ENCODE assay signal across 19 mouse cellular contexts in genomic region chr3:59234878-59235277, GRCm38 (mm10). TPM values are rescaled to one million over a fixed set of nuclear protein-coding genes. Genes with fewer than 3 reads are reported as not detected.
DNase-seq lines count a peak whose midpoint lies in the region; ATAC-seq lines count a peak whose summit lies in the region.
"Had no signal": no experiment of that assay in that cellular context is flagged by ENCODE, and none has a peak within 500 bp of the region (broad histone marks: within the 10 kb centered on the region; RNA-seq: fewer than 3 reads in every experiment).

No protein-coding gene starts in this region.

- no peak overlapping the region for H3K9ac ChIP-seq in liver, embryonic 16.5 days (ENCODE audit: low read depth, low read length)
- no peak overlapping the region for H3K9ac ChIP-seq in liver, embryonic 11.5 days (ENCODE audit: low read depth, low read length)
- H3K9ac ChIP-seq: hindbrain, embryonic 15.5 days; liver, embryonic 13.5 days had no signal

- H3K4me2 ChIP-seq in liver, embryonic 16.5 days (ENCODE audit: low read depth, low read length): no peak overlapping the region
- no peak overlapping the region for H3K4me2 ChIP-seq in liver, embryonic 11.5 days
- H3K4me2 ChIP-seq: hindbrain, embryonic 15.5 days; liver, embryonic 13.5 days had no signal

- DNase-seq in liver, embryonic 11.5 days (ENCODE audit: low spot score): no peak
- DNase-seq in splenic B cell, adult 2 months (ENCODE audit: low read depth, low spot score): peak; percentile 39
- no peak for DNase-seq in spleen, adult 18-20 months
- no peak for DNase-seq in c-Kit-positive CD71-positive TER-119-positive erythroid progenitor cells, embryonic 14.5 days (ENCODE audit: low spot score)
- DNase-seq in gastrocnemius, postnatal 36 days: no peak
- DNase-seq: cerebellum, adult 9-11 months; gastrocnemius, postnatal 14 days; liver, embryonic 13.5 days; lung, postnatal 36 days; right cerebral cortex, adult 18-20 months had no signal

- H3K4me3 ChIP-seq in liver, embryonic 16.5 days (ENCODE audit: low read depth, low read length): no peak overlapping the region
- no peak overlapping the region for H3K4me3 ChIP-seq in liver, embryonic 11.5 days (ENCODE audit: low read depth, low read length)
- H3K4me3 ChIP-seq: embryonic facial prominence, embryonic 10.5 days; hindbrain, embryonic 15.5 days; liver, embryonic 13.5 days had no signal

- ATAC-seq in liver, embryonic 16.5 days (ENCODE audit: low read depth): no peak
- ATAC-seq in liver, embryonic 11.5 days (replicated peaks; ENCODE audit: low FRiP score): no peak
- ATAC-seq in hematopoietic stem cell, adult 5-6 weeks (replicated peaks in 1 of 2; ENCODE audit: insufficient read depth in 1 of 2, low FRiP score in 2 of 2, low TSS enrichment in 1 of 2, low read depth in 1 of 2, poor library complexity in 2 of 2, severe bottlenecking in 2 of 2): peak; percentile 65 to 83
- ATAC-seq: midbrain, embryonic 16.5 days had no signal

- 17% methylated on average over 5 of the region's 5 CpGs for WGBS in liver, embryonic 16.5 days (ENCODE audit: insufficient replicate concordance)
- 47% methylated on average over 5 of the region's 5 CpGs for WGBS in liver, embryonic 11.5 days

- peak overlapping the region; percentile 37 for H3K27ac ChIP-seq in liver, embryonic 16.5 days (ENCODE audit: low read length)
- H3K27ac ChIP-seq in liver, embryonic 11.5 days (ENCODE audit: low read depth, low read length): no peak overlapping the region
- H3K27ac ChIP-seq: embryonic facial prominence, embryonic 10.5 days; hindbrain, embryonic 15.5 days; liver, embryonic 13.5 days had no signal

- no peaks in the 10 kb centered on the region for H3K27me3 ChIP-seq in liver, embryonic 16.5 days (ENCODE audit: control insufficient read depth, insufficient read depth, low read depth, low read length)
- no peaks in the 10 kb centered on the region for H3K27me3 ChIP-seq in liver, embryonic 11.5 days (replicated peaks; ENCODE audit: control insufficient read depth, insufficient read depth, low read length)
- H3K27me3 ChIP-seq in splenic B cell, adult 2 months (ENCODE audit: control insufficient read depth, insufficient read depth, low read length, poor library complexity, severe bottlenecking): no peaks in the 10 kb centered on the region
- H3K27me3 ChIP-seq: CH12.LX; hindbrain, embryonic 15.5 days; liver, embryonic 13.5 days had no signal

- H3K4me1 ChIP-seq in liver, embryonic 16.5 days (ENCODE audit: control insufficient read depth, low read depth, low read length): no peaks in the 10 kb centered on the region
- H3K4me1 ChIP-seq in liver, embryonic 11.5 days (replicated peaks; ENCODE audit: control insufficient read depth, insufficient read depth, low read length): no peaks in the 10 kb centered on the region
- H3K4me1 ChIP-seq: embryonic facial prominence, embryonic 10.5 days; hindbrain, embryonic 15.5 days; liver, embryonic 13.5 days had no signal

- intact Hi-C loops in gastrocnemius, postnatal 36 days (cut with DNase I): no loop called here

- no peaks in the 10 kb centered on the region for H3K36me3 ChIP-seq in liver, embryonic 16.5 days (ENCODE audit: control insufficient read depth, insufficient read depth)
- no peaks in the 10 kb centered on the region for H3K36me3 ChIP-seq in liver, embryonic 11.5 days (ENCODE audit: control insufficient read depth, insufficient read depth, low read length)
- no peaks in the 10 kb centered on the region for H3K36me3 ChIP-seq in splenic B cell, adult 2 months (ENCODE audit: control insufficient read depth, insufficient read depth, low read length, poor library complexity, severe bottlenecking)
- H3K36me3 ChIP-seq: embryonic facial prominence, embryonic 10.5 days; liver, embryonic 13.5 days had no signal

- no peaks in the 10 kb centered on the region for H3K9me3 ChIP-seq in liver, embryonic 16.5 days (replicated peaks; ENCODE audit: control insufficient read depth, low read length)
- no peaks in the 10 kb centered on the region for H3K9me3 ChIP-seq in liver, embryonic 11.5 days (ENCODE audit: control insufficient read depth, low read length)
- H3K9me3 ChIP-seq: embryonic facial prominence, embryonic 10.5 days; hindbrain, embryonic 15.5 days; liver, embryonic 13.5 days had no signal

RNA-seq across cellular contexts. Expression of gene P2ry13, which starts 24.2 kb away (rescaled TPM):
- polyA plus RNA-seq in liver, embryonic 16.5 days (2015; fragmentation: Nextera tagmentation; extraction: Ambion mirVana): 3.4 and 3.7 TPM in 2 replicates
- polyA plus RNA-seq in liver, embryonic 11.5 days (2014; fragmentation: Nextera tagmentation; extraction: Ambion mirVana): 2.0 and 2.3 TPM in 2 replicates
- total RNA-seq in hematopoietic stem cell, adult 5-6 weeks (2017): 2.0 and 4.9 TPM in 2 replicates
- under 1 TPM; 0.23 to 0.30 TPM for total RNA-seq in gastrocnemius, postnatal 36 days (2021)

RNA-seq across cellular contexts. Expression of gene P2ry12, which starts 27.8 kb away (rescaled TPM):
- 3.1 and 3.6 TPM in 2 replicates for polyA plus RNA-seq in liver, embryonic 16.5 days (2015; fragmentation: Nextera tagmentation; extraction: Ambion mirVana)
- 1.9 and 2.2 TPM in 2 replicates for polyA plus RNA-seq in liver, embryonic 11.5 days (2014; fragmentation: Nextera tagmentation; extraction: Ambion mirVana)
- 0.30 and 2.3 TPM in 2 replicates for total RNA-seq in hematopoietic stem cell, adult 5-6 weeks (2017)
- total RNA-seq in gastrocnemius, postnatal 36 days (2021): 1 to 10 TPM in 1 of 2 experiments, under 1 TPM in 1; 0.69 to 1.1 TPM

RNA-seq across cellular contexts. Expression of gene Gpr87, which starts 40.0 kb away (rescaled TPM):
- polyA plus RNA-seq in liver, embryonic 16.5 days (2015; fragmentation: Nextera tagmentation; extraction: Ambion mirVana): not detected in 2 replicates
- polyA plus RNA-seq in liver, embryonic 11.5 days (2014; fragmentation: Nextera tagmentation; extraction: Ambion mirVana): not detected in 2 replicates
- not detected in 2 replicates for total RNA-seq in hematopoietic stem cell, adult 5-6 weeks (2017)
- total RNA-seq in gastrocnemius, postnatal 36 days (2021): not detected
- total RNA-seq: CH12.LX; gastrocnemius, postnatal 14 days; layer of hippocampus, adult 8-10 months; left cerebral cortex, postnatal 25 days had no signal
- polyA plus RNA-seq: heart, embryonic 14.5 days; liver, embryonic 13.5 days; midbrain, embryonic 16.5 days had no signal

Comparison
In these comparisons a context has a peak if more than half of its experiments do, and no peak if none do; other contexts are left out.
1. ATAC-seq: peak in hematopoietic stem cell, adult 5-6 weeks (2 of 2); none in liver, embryonic 16.5 days (single experiment) and liver, embryonic 11.5 days (single experiment).